Mouse (Mus musculus) hindbrain, embryonic 11.5 days (tissue): ENCODE measurements around the gene Grik3. TPM values are rescaled to one million over a fixed set of nuclear protein-coding genes. Genes with fewer than 3 reads are reported as not detected.

Source experiments
- ATAC-seq: fragments of 200-750 bp; cut with Nextera tagmentation; 2 replicates; pipeline ENCODE4 v1.8.0; 2017; ENCODE audit warnings: mild to moderate bottlenecking, moderate TSS enrichment, moderate library complexity; ENCODE audit not compliant: low FRiP score
- DNase-seq: peaks from one replicate; pipeline ENCODE4 v3.0.0-alpha.2; 2015; ENCODE audit warnings: low spot score
- H3K27ac ChIP-seq: fragments of 300-500 bp; sonication (generic); 2 replicates; pipeline ENCODE4 v1.5.1; 2014; ENCODE audit warnings: mild to moderate bottlenecking, low read depth, low read length
- H3K27me3 ChIP-seq: fragments of 300-500 bp; sonication (generic); 2 replicates; pipeline ENCODE4 v1.6.1; 2014; ENCODE audit warnings: mild to moderate bottlenecking, low read length, moderate library complexity, mixed read lengths; ENCODE audit not compliant: control insufficient read depth, insufficient read depth
- H3K36me3 ChIP-seq: fragments of 300-500 bp; sonication (generic); 2 replicates; pipeline ENCODE4 v1.6.1; 2014; ENCODE audit warnings: mild to moderate bottlenecking, low read length, moderate library complexity, mixed read lengths; ENCODE audit not compliant: control insufficient read depth, insufficient read depth
- H3K4me1 ChIP-seq: fragments of 300-500 bp; sonication (generic); replicated peaks from 2 replicates; pipeline ENCODE4 v1.6.1; 2014; ENCODE audit warnings: low read length, mixed read lengths; ENCODE audit not compliant: control insufficient read depth, insufficient read depth
- H3K4me2 ChIP-seq: fragments of 300-500 bp; sonication (generic); replicated peaks from 2 replicates; pipeline ENCODE4 v1.6.1; 2014; ENCODE audit warnings: mild to moderate bottlenecking, low read depth, low read length
- H3K4me3 ChIP-seq: fragments of 300-500 bp; sonication (generic); 2 replicates; pipeline ENCODE4 v1.5.1; 2014; ENCODE audit warnings: low read depth, low read length
- H3K9ac ChIP-seq: fragments of 300-500 bp; sonication (generic); 2 replicates; pipeline ENCODE4 v1.6.1; 2014; ENCODE audit warnings: low read depth, low read length
- H3K9me3 ChIP-seq: fragments of 300-500 bp; sonication (generic); 2 replicates; pipeline ENCODE4 v1.6.1; 2016; ENCODE audit warnings: low read length; ENCODE audit not compliant: control insufficient read depth
- WGBS: fragments of 180-500 bp; shearing (Covaris S2); extraction: QIAGEN DNeasy Blood & Tissue Kit; methylation state at CpG from one replicate; pipeline ENCODE4 v1.1.7; 2014; 5-methylcytosine and 5-hydroxymethylcytosine counted together
- polyA plus RNA-seq: library from polyadenylated mRNA; unstranded; fragments of >200 nt; fragmentation: Nextera tagmentation; extraction: Ambion mirVana; gene quantifications from 2 replicates; pipeline ENCODE4 v1.2.1, GENCODE M21; 2014

Grik3 gene
- 2.1 and 2.9 TPM in 2 replicates for polyA plus RNA-seq

GRCm38 (mm10) chr4:125490661-125491504, at the start of gene Grik3:
TSS of gene Grik3 (plus strand) at chr4:125490700.
- ATAC-seq (no peak), DNase-seq (peak; percentile 63)
- H3K4me1 ChIP-seq = peaks cover 19% of the 10 kb centered on the region
- H3K4me3 ChIP-seq = peak within 1 kb of the TSS; percentile 49
- peak within 1 kb of the TSS; percentile 86 for H3K4me2 ChIP-seq
- under 1% methylated on average over 71 of the region's 77 CpGs for WGBS
- H3K9ac ChIP-seq = peak within 1 kb of the TSS; percentile 67
- H3K27ac ChIP-seq = peak within 1 kb of the TSS; percentile 85
- no peaks in the 10 kb centered on the region for H3K36me3 ChIP-seq
- H3K9me3 ChIP-seq = no peaks in the 10 kb centered on the region
- peaks cover 79% of the 10 kb centered on the region for H3K27me3 ChIP-seq

- no peak overlapping the region for H3K4me3 ChIP-seq
- no peak overlapping the region for H3K27ac ChIP-seq
- no peak overlapping the region for H3K4me2 ChIP-seq
- H3K9ac ChIP-seq = no peak overlapping the region
- H3K36me3 ChIP-seq = no peaks in the 10 kb centered on the region
- ATAC-seq = no peak
- H3K27me3 ChIP-seq = no peaks in the 10 kb centered on the region
- 88% methylated on average over 4 of the region's 4 CpGs for WGBS
- no peaks in the 10 kb centered on the region for H3K4me1 ChIP-seq
- DNase-seq = no peak
- no peaks in the 10 kb centered on the region for H3K9me3 ChIP-seq
Measured at GRCm38 (mm10) chr4:125441821-125442220, 48.7 kb upstream of the Grik3 start.

- no peak overlapping the region for H3K9ac ChIP-seq
- H3K4me2 ChIP-seq = no peak overlapping the region
- H3K27ac ChIP-seq = no peak overlapping the region
- no peaks in the 10 kb centered on the region for H3K4me1 ChIP-seq
- no peaks in the 10 kb centered on the region for H3K36me3 ChIP-seq
- DNase-seq (no peak), ATAC-seq (no peak)
- WGBS = 85% methylated on average over 7 of the region's 7 CpGs
- no peaks in the 10 kb centered on the region for H3K9me3 ChIP-seq
- H3K4me3 ChIP-seq = no peak overlapping the region
- no peaks in the 10 kb centered on the region for H3K27me3 ChIP-seq
Measured at GRCm38 (mm10) chr4:125444366-125444765, 46.1 kb upstream of the Grik3 start.

- Histone ChIP-seq H3K4me2 (no peak overlapping the region), H3K9ac (no peak overlapping the region), H3K36me3 (no peaks in the 10 kb centered on the region), H3K4me1 (no peaks in the 10 kb centered on the region), H3K9me3 (no peaks in the 10 kb centered on the region), H3K27ac (0 out of 2 replicates have a peak overlapping the region, but pooled peaks have one; percentile 39), H3K27me3 (no peaks in the 10 kb centered on the region), H3K4me3 (no peak overlapping the region)
- ATAC-seq = peak; percentile 75
- DNase-seq = peak; percentile 58
- WGBS = 52% methylated on average over 7 of the region's 7 CpGs
Measured at GRCm38 (mm10) chr4:125450602-125451321, 39.7 kb upstream of the Grik3 start.

- ATAC-seq = no peak
- Histone ChIP-seq H3K9ac (no peak overlapping the region), H3K9me3 (no peaks in the 10 kb centered on the region), H3K4me1 (no peaks in the 10 kb centered on the region), H3K27ac (no peak overlapping the region), H3K4me2 (no peak overlapping the region), H3K36me3 (no peaks in the 10 kb centered on the region), H3K27me3 (no peaks in the 10 kb centered on the region), H3K4me3 (no peak overlapping the region)
- no peak for DNase-seq
- 48% methylated on average over 6 of the region's 6 CpGs for WGBS
Measured at GRCm38 (mm10) chr4:125451821-125452220, 38.7 kb upstream of the Grik3 start.

- Histone ChIP-seq H3K9me3 (no peaks in the 10 kb centered on the region), H3K36me3 (no peaks in the 10 kb centered on the region), H3K27me3 (no peaks in the 10 kb centered on the region), H3K9ac (no peak overlapping the region), H3K4me3 (no peak overlapping the region), H3K27ac (no peak overlapping the region), H3K4me2 (no peak overlapping the region), H3K4me1 (no peaks in the 10 kb centered on the region)
- DNase-seq (no peak), ATAC-seq (no peak)
- 56% methylated on average over 5 of the region's 5 CpGs for WGBS
Measured at GRCm38 (mm10) chr4:125456506-125456905, 34.0 kb upstream of the Grik3 start.

GRCm38 (mm10) chr4:125457152-125458093, 33.1 kb upstream of the Grik3 start:
- ATAC-seq (no peak), DNase-seq (no peak)
- no peaks in the 10 kb centered on the region for H3K4me1 ChIP-seq
- H3K27me3 ChIP-seq = no peaks in the 10 kb centered on the region
- H3K4me2 ChIP-seq = no peak overlapping the region
- no peak overlapping the region for H3K4me3 ChIP-seq
- H3K9ac ChIP-seq = no peak overlapping the region
- no peaks in the 10 kb centered on the region for H3K36me3 ChIP-seq
- H3K27ac ChIP-seq = no peak overlapping the region
- 32% methylated on average over 11 of the region's 11 CpGs for WGBS
- H3K9me3 ChIP-seq = no peaks in the 10 kb centered on the region

GRCm38 (mm10) chr4:125459791-125460190, 30.7 kb upstream of the Grik3 start:
- no peak overlapping the region for H3K4me3 ChIP-seq

More at GRCm38 (mm10) chr4:125459791-125460190, 30.7 kb upstream of the Grik3 start:
- no peak overlapping the region for H3K4me2 ChIP-seq
- no peak overlapping the region for H3K9ac ChIP-seq
- H3K4me1 ChIP-seq = no peaks in the 10 kb centered on the region
- WGBS = 78% methylated on average over 9 of the region's 9 CpGs
- no peaks in the 10 kb centered on the region for H3K27me3 ChIP-seq
- no peak overlapping the region for H3K27ac ChIP-seq
- ATAC-seq = no peak
- no peaks in the 10 kb centered on the region for H3K36me3 ChIP-seq
- DNase-seq = no peak
- H3K9me3 ChIP-seq = no peaks in the 10 kb centered on the region
